ENCODE assay signal across 7 mouse cellular contexts in genomic region chr6:95117614-95118541, GRCm38 (mm10). TPM values are rescaled to one million over a fixed set of nuclear protein-coding genes. Genes with fewer than 3 reads are reported as not detected.
DNase-seq lines count a peak whose midpoint lies in the region; ATAC-seq lines count a peak whose summit lies in the region.

No protein-coding gene starts in this region.

- peak; percentile 100 for ATAC-seq in intestine, embryonic 15.5 days

- peak overlapping the region; percentile 79 for H3K4me3 ChIP-seq in intestine, embryonic 15.5 days (replicated peaks)
- peak overlapping the region; percentile 85 for H3K4me3 ChIP-seq in midbrain, embryonic 10.5 days

- H3K36me3 ChIP-seq in intestine, embryonic 15.5 days: no peaks in the 10 kb centered on the region
- H3K36me3 ChIP-seq in midbrain, embryonic 10.5 days: peaks cover 18% of the 10 kb centered on the region

- intact Hi-C loops in gastrocnemius, postnatal 36 days (cut with DNase I): no loop called here
- intact Hi-C loops in left cerebral cortex, postnatal 25 days (cut with DNase I): loop anchor here (5.0 kb wide), 2 partner anchors 84 to 104 kb away; no protein-coding TSS in a partner anchor

- 0 out of 2 replicates have a peak, but pooled peaks cover 3% of the 10 kb centered on the region for H3K4me1 ChIP-seq in intestine, embryonic 15.5 days (replicated peaks)
- peaks cover 23% of the 10 kb centered on the region for H3K4me1 ChIP-seq in midbrain, embryonic 10.5 days

- no peaks in the 10 kb centered on the region for H3K9me3 ChIP-seq in intestine, embryonic 15.5 days
- no peaks in the 10 kb centered on the region for H3K9me3 ChIP-seq in midbrain, embryonic 10.5 days (replicated peaks)

- under 1% methylated on average over 103 of the region's 103 CpGs for WGBS in intestine, embryonic 15.5 days
- WGBS in midbrain, embryonic 10.5 days: under 1% methylated on average over 86 of the region's 103 CpGs

- DNase-seq in adrenal gland, adult 2 months: peak; percentile 96
- peak; percentile 96 for DNase-seq in embryo, embryonic 11.5 days (ENCODE audit: low read depth, low spot score)
- peak; percentile 84 to 92 for DNase-seq in gastrocnemius, postnatal 36 days
- peak; percentile 93 to 99 for DNase-seq in left cerebral cortex, postnatal 25 days (ENCODE audit: low spot score in 2 of 2)
- peak; percentile 98 for DNase-seq in midbrain, embryonic 10.5 days (ENCODE audit: low spot score)
- peak; percentile 87 for DNase-seq in right cerebral cortex, postnatal 4 days

- H3K4me2 ChIP-seq in intestine, embryonic 15.5 days (replicated peaks): peak overlapping the region; percentile 78

- H3K27ac ChIP-seq in intestine, embryonic 15.5 days: peak overlapping the region; percentile 59
- H3K27ac ChIP-seq in midbrain, embryonic 10.5 days (replicated peaks): peak overlapping the region; percentile 92

- H3K9ac ChIP-seq in intestine, embryonic 15.5 days: peak overlapping the region; percentile 59

- no peaks in the 10 kb centered on the region for H3K27me3 ChIP-seq in intestine, embryonic 15.5 days (replicated peaks)
- H3K27me3 ChIP-seq in midbrain, embryonic 10.5 days (ENCODE audit: low read depth, poor library complexity, severe bottlenecking): no peaks in the 10 kb centered on the region

RNA-seq across cellular contexts. Expression of gene Kbtbd8, which starts 0.8 kb away (rescaled TPM):
- 1 to 10 TPM; 3.4 to 4.2 TPM for total RNA-seq in adrenal gland, adult 2 months (2021)
- polyA plus RNA-seq in adrenal gland, adult 2 months (2012; rRNA removed): 0.06 and 0.50 TPM in 2 replicates
- 1 to 10 TPM; 2.1 to 2.2 TPM for total RNA-seq in gastrocnemius, postnatal 36 days (2021)
- 4.5 and 4.8 TPM in 2 replicates for polyA plus RNA-seq in intestine, embryonic 15.5 days (2015; fragmentation: Nextera tagmentation; extraction: Ambion mirVana)
- 10 to 100 TPM in 1 of 2 experiments, 1 to 10 TPM in 1; 8.5 to 12.9 TPM for total RNA-seq in left cerebral cortex, postnatal 25 days (2021)
- 9.3 and 9.7 TPM in 2 replicates for polyA plus RNA-seq in midbrain, embryonic 10.5 days (2016; fragmentation: Nextera tagmentation; extraction: Ambion mirVana)

Comparison
In these comparisons a context has a peak if more than half of its experiments do, and no peak if none do; other contexts are left out.
1. Peak in every context shown above with its lines: DNase-seq, ATAC-seq, H3K4me3 ChIP-seq and H3K27ac ChIP-seq.